In genomic region chr12:86699965-86700926, GRCm38 (mm10) we compare ENCODE assay signal across 8 mouse cellular contexts. TPM values are rescaled to one million over a fixed set of nuclear protein-coding genes. Genes with fewer than 3 reads are reported as not detected.
DNase-seq lines count a peak whose midpoint lies in the region; ATAC-seq lines count a peak whose summit lies in the region.

No protein-coding gene starts in this region.

- no peak overlapping the region for H3K4me3 ChIP-seq in forebrain, embryonic 15.5 days

- peaks cover 26% of the 10 kb centered on the region for H3K36me3 ChIP-seq in forebrain, embryonic 15.5 days

- no peaks in the 10 kb centered on the region for H3K27me3 ChIP-seq in forebrain, embryonic 15.5 days

- H3K9me3 ChIP-seq in forebrain, embryonic 15.5 days = no peaks in the 10 kb centered on the region

- 29% methylated on average over 19 of the region's 19 CpGs for WGBS in forebrain, embryonic 15.5 days

- peak; percentile 39 for DNase-seq in embryo, embryonic 10.5 days (ENCODE audit: low spot score)
- no peak for DNase-seq in embryo, embryonic 10 days (ENCODE audit: low spot score)
- peak; percentile 83 for DNase-seq in left cerebral cortex, adult 11 months (ENCODE audit: low spot score)
- DNase-seq in retina, postnatal 1 day = peak; percentile 83
- DNase-seq in thymus, postnatal 36 days = no peak
- no peak for DNase-seq in lung, postnatal 14 days
- DNase-seq in heart, postnatal 10 days = no peak

- no peak overlapping the region; the same call in 1 of the 2 replicates for H3K9ac ChIP-seq in forebrain, embryonic 15.5 days (replicated peaks)

- peak overlapping the region; percentile 92 for H3K27ac ChIP-seq in forebrain, embryonic 15.5 days (replicated peaks)

- intact Hi-C loops in heart, postnatal 10 days (cut with DNase I) = no loop called here

- 0 out of 2 replicates have a peak overlapping the region, but pooled peaks have one; percentile 14 for H3K4me2 ChIP-seq in forebrain, embryonic 15.5 days (replicated peaks)

- ATAC-seq in forebrain, embryonic 15.5 days (replicated peaks) = peak; percentile 78

- H3K4me1 ChIP-seq in forebrain, embryonic 15.5 days = peaks cover 22% of the 10 kb centered on the region

RNA-seq across cellular contexts. Expression of gene Vash1, which starts 21.7 kb away (rescaled TPM):
- polyA plus RNA-seq in forebrain, embryonic 15.5 days (2015; fragmentation: Nextera tagmentation; extraction: Ambion mirVana) = 42.8 and 50.9 TPM in 2 replicates
- total RNA-seq in heart, postnatal 10 days (2021) = 10 to 100 TPM; 50.7 to 55.2 TPM

RNA-seq across cellular contexts. Expression of gene Angel1, which starts 26.0 kb away (rescaled TPM):
- polyA plus RNA-seq in forebrain, embryonic 15.5 days (2015; fragmentation: Nextera tagmentation; extraction: Ambion mirVana) = 10.6 and 10.7 TPM in 2 replicates
- total RNA-seq in heart, postnatal 10 days (2021) = 1 to 10 TPM; 4.8 to 5.6 TPM

RNA-seq across cellular contexts. Expression of gene Lrrc74a, which starts 33.9 kb away (rescaled TPM):
- not detected in 2 replicates for polyA plus RNA-seq in forebrain, embryonic 15.5 days (2015; fragmentation: Nextera tagmentation; extraction: Ambion mirVana)
- not detected for total RNA-seq in heart, postnatal 10 days (2021)

Comparison
In these comparisons a context has a peak if more than half of its experiments do, and no peak if none do; other contexts are left out.
1. DNase-seq: peak in embryo, embryonic 10.5 days (single experiment), left cerebral cortex, adult 11 months (single experiment) and retina, postnatal 1 day (single experiment); none in embryo, embryonic 10 days (single experiment), thymus, postnatal 36 days (0 of 2), lung, postnatal 14 days (single experiment) and heart, postnatal 10 days (0 of 2).